Mouse (Mus musculus) small intestine, adult 2 months (tissue): ENCODE data around the gene Cuta.

Experiments used
- CTCF ChIP-seq: fragments of 200-500 bp; IDR thresholded peaks from 2 replicates; pipeline ENCODE4 v1.5.1; 2012; ENCODE audit warnings: low read depth, mild to moderate bottlenecking, control low read depth, inconsistent platforms, low read length, moderate library complexity, mixed read lengths; ENCODE audit not compliant: insufficient replicate concordance, insufficient read length; ENCODE audit errors: extremely low read depth
- POLR2A ChIP-seq: fragments of 200-500 bp; IDR thresholded peaks from 2 replicates; pipeline ENCODE4 v1.6.1; 2012; ENCODE audit warnings: low read depth, mild to moderate bottlenecking, control low read depth, inconsistent platforms, low read length, moderate library complexity

- TF ChIP-seq POLR2A (no peak), CTCF (no peak)
These were observed 13.8 kb upstream of the Cuta start for GRCm38 (mm10) chr17:26953201-26953600.
